Mouse (Mus musculus): ENCODE data around the gene Gm10842.

DNA sequence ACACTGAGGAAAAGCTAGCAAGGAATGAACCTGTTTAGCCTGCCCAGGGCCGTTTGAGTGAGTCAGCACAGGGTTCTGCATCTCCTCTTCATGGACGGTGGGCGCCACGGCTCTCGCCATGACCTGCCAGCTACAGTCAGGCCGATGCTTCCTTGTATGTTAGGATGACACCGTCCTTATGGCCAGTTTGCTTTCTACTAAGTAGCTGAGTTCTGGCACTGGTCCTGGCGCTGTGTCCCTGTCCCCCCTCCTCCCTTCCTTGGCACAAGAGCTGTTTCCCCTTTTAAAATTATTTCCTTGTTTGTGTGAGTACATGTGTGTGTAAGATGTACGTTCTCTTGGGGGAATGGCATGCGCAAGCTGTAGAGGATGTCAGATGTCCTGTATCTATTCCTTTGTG lies 1.5 kb upstream of the Gm10842 start:
- no peak for TF ChIP-seq CTCF (IDR thresholded peaks at IDR 0.05; ENCODE audit: low read depth)
- no peak for TF ChIP-seq EP300 (IDR thresholded peaks at IDR 0.05; ENCODE audit: low read depth)
